Mouse (Mus musculus): Measurements from ENCODE around the gene Scarf1. TPM values are rescaled to one million over a fixed set of nuclear protein-coding genes. Genes with fewer than 3 reads are reported as not detected.

Scarf1 gene
- 0.19 TPM for polyA plus RNA-seq (2014; fragmentation: Illumina TruSeq; extraction: RNeasy Lipid Tissue Mini Kit (QIAGEN cat#74804); ENCODE audit: low replicate concordance)

GRCm38 (mm10) chr11:75513336-75513735 lies at the start of gene Scarf1:
Scarf1 (plus strand) TSS chr11:75513540.

GRCm38 (mm10) chr11:75486601-75487285 lies 26.6 kb upstream of the Scarf1 start, which contains the start of gene Prpf8:
Prpf8 (plus strand) TSS chr11:75486816.

GRCm38 (mm10) chr11:75509741-75510626 lies 3.4 kb upstream of the Scarf1 start, which contains the start of gene Rilp:
Rilp (plus strand) TSS chr11:75510094.

GRCm38 (mm10) chr11:75531469-75532242 lies 18.3 kb downstream of the Scarf1 start, which contains the start of gene Slc43a2:
Slc43a2 (plus strand) TSS chr11:75531694.

Other genes with a start within 250 kb of the Scarf1 start
- gene Rpa1, start 165.2 kb upstream of the Scarf1 start, polyA plus RNA-seq (2014; fragmentation: Illumina TruSeq; extraction: RNeasy Lipid Tissue Mini Kit (QIAGEN cat#74804); ENCODE audit: low replicate concordance): 20.9 TPM
- 1.6 TPM for gene Smyd4, start 165.1 kb upstream of the Scarf1 start, polyA plus RNA-seq (2014; fragmentation: Illumina TruSeq; extraction: RNeasy Lipid Tissue Mini Kit (QIAGEN cat#74804); ENCODE audit: low replicate concordance)
- gene Serpinf1, start 90.8 kb upstream of the Scarf1 start, polyA plus RNA-seq (2014; fragmentation: Illumina TruSeq; extraction: RNeasy Lipid Tissue Mini Kit (QIAGEN cat#74804); ENCODE audit: low replicate concordance): not detected
- 0.19 TPM for gene Serpinf2, start 73.9 kb upstream of the Scarf1 start, polyA plus RNA-seq (2014; fragmentation: Illumina TruSeq; extraction: RNeasy Lipid Tissue Mini Kit (QIAGEN cat#74804); ENCODE audit: low replicate concordance)
- not detected for gene Wdr81, start 58.8 kb upstream of the Scarf1 start, polyA plus RNA-seq (2014; fragmentation: Illumina TruSeq; extraction: RNeasy Lipid Tissue Mini Kit (QIAGEN cat#74804); ENCODE audit: low replicate concordance)
- 59.0 TPM for gene Tlcd2, start 51.8 kb upstream of the Scarf1 start, polyA plus RNA-seq (2014; fragmentation: Illumina TruSeq; extraction: RNeasy Lipid Tissue Mini Kit (QIAGEN cat#74804); ENCODE audit: low replicate concordance)
- gene Prpf8, start 26.7 kb upstream of the Scarf1 start, polyA plus RNA-seq (2014; fragmentation: Illumina TruSeq; extraction: RNeasy Lipid Tissue Mini Kit (QIAGEN cat#74804); ENCODE audit: low replicate concordance): 15.9 TPM
- gene Rilp, start 3.4 kb upstream of the Scarf1 start, polyA plus RNA-seq (2014; fragmentation: Illumina TruSeq; extraction: RNeasy Lipid Tissue Mini Kit (QIAGEN cat#74804); ENCODE audit: low replicate concordance): 0.45 TPM
- gene Slc43a2, start 18.2 kb downstream of the Scarf1 start, polyA plus RNA-seq (2014; fragmentation: Illumina TruSeq; extraction: RNeasy Lipid Tissue Mini Kit (QIAGEN cat#74804); ENCODE audit: low replicate concordance): 29.8 TPM
- 478 TPM for gene Pitpna, start 74.6 kb downstream of the Scarf1 start, polyA plus RNA-seq (2014; fragmentation: Illumina TruSeq; extraction: RNeasy Lipid Tissue Mini Kit (QIAGEN cat#74804); ENCODE audit: low replicate concordance)
- gene Inpp5k, start 117.4 kb downstream of the Scarf1 start, polyA plus RNA-seq (2014; fragmentation: Illumina TruSeq; extraction: RNeasy Lipid Tissue Mini Kit (QIAGEN cat#74804); ENCODE audit: low replicate concordance): 26.0 TPM
- 1.6 TPM for gene Myo1c, start 137.0 kb downstream of the Scarf1 start, polyA plus RNA-seq (2014; fragmentation: Illumina TruSeq; extraction: RNeasy Lipid Tissue Mini Kit (QIAGEN cat#74804); ENCODE audit: low replicate concordance)
- gene Crk, start 165.7 kb downstream of the Scarf1 start, polyA plus RNA-seq (2014; fragmentation: Illumina TruSeq; extraction: RNeasy Lipid Tissue Mini Kit (QIAGEN cat#74804); ENCODE audit: low replicate concordance): 197 TPM
- gene Ywhae, start 219.3 kb downstream of the Scarf1 start, polyA plus RNA-seq (2014; fragmentation: Illumina TruSeq; extraction: RNeasy Lipid Tissue Mini Kit (QIAGEN cat#74804); ENCODE audit: low replicate concordance): 1,146 TPM

Measured in small intestine, adult 10 weeks (tissue).